Mouse (Mus musculus): ENCODE results near the gene Ltv1. TPM values are rescaled to one million over a fixed set of nuclear protein-coding genes. Genes with fewer than 3 reads are reported as not detected.

Gene Ltv1
- total RNA-seq (2022): 10 to 100 TPM; 25.7 to 29.5 (median 26.1) TPM

- DNase-seq (ENCODE audit: low spot score in 2 of 2): peak; percentile 91 to 94
These were observed at the start of gene Ltv1 for GRCm38 (mm10) chr10:13192731-13193351. TSS of gene Ltv1 (minus strand) at chr10:13193168.

GRCm38 (mm10) chr10:13240431-13240830, 47.5 kb upstream of the Ltv1 start:
- no peak for DNase-seq (ENCODE audit: low spot score in 2 of 2)

GRCm38 (mm10) chr10:13238188-13238587, 45.2 kb upstream of the Ltv1 start:
- DNase-seq (ENCODE audit: low spot score in 2 of 2): no peak

GRCm38 (mm10) chr10:13236866-13237265, 43.9 kb upstream of the Ltv1 start:
- no peak for DNase-seq (ENCODE audit: low spot score in 2 of 2)

- no peak for DNase-seq (ENCODE audit: low spot score in 2 of 2)
These were observed 41.5 kb upstream of the Ltv1 start for GRCm38 (mm10) chr10:13234503-13234902.

GRCm38 (mm10) chr10:13233941-13234340, 41.0 kb upstream of the Ltv1 start:
- no peak for DNase-seq (ENCODE audit: low spot score in 2 of 2)

GRCm38 (mm10) chr10:13233143-13233622, 40.2 kb upstream of the Ltv1 start:
- DNase-seq (ENCODE audit: low spot score in 2 of 2): no peak

GRCm38 (mm10) chr10:13232443-13233142, 39.6 kb upstream of the Ltv1 start:
- no peak for DNase-seq (ENCODE audit: low spot score in 2 of 2)

- DNase-seq (ENCODE audit: low spot score in 2 of 2): no peak
These were observed 37.7 kb upstream of the Ltv1 start for GRCm38 (mm10) chr10:13230716-13231115.

GRCm38 (mm10) chr10:13225377-13226063, 32.6 kb upstream of the Ltv1 start:
- DNase-seq (ENCODE audit: low spot score in 2 of 2): no peak

- DNase-seq (ENCODE audit: low spot score in 2 of 2): no peak
These were observed 29.2 kb upstream of the Ltv1 start for GRCm38 (mm10) chr10:13222135-13222534.

GRCm38 (mm10) chr10:13220061-13220460, 27.1 kb upstream of the Ltv1 start:
- no peak for DNase-seq (ENCODE audit: low spot score in 2 of 2)

- DNase-seq (ENCODE audit: low spot score in 2 of 2): no peak
These were observed 21.0 kb upstream of the Ltv1 start for GRCm38 (mm10) chr10:13213956-13214355.

GRCm38 (mm10) chr10:13212829-13213228, 19.9 kb upstream of the Ltv1 start:
- no peak for DNase-seq (ENCODE audit: low spot score in 2 of 2)

GRCm38 (mm10) chr10:13212326-13212725, 19.4 kb upstream of the Ltv1 start:
- no peak for DNase-seq (ENCODE audit: low spot score in 2 of 2)

GRCm38 (mm10) chr10:13209930-13210637, 17.1 kb upstream of the Ltv1 start:
- no peak for DNase-seq (ENCODE audit: low spot score in 2 of 2)

GRCm38 (mm10) chr10:13209506-13209905, 16.5 kb upstream of the Ltv1 start:
- no peak for DNase-seq (ENCODE audit: low spot score in 2 of 2)

- no peak for DNase-seq (ENCODE audit: low spot score in 2 of 2)
These were observed 16.1 kb upstream of the Ltv1 start for GRCm38 (mm10) chr10:13209061-13209460.

GRCm38 (mm10) chr10:13201741-13202293, 8.8 kb upstream of the Ltv1 start:
- DNase-seq (ENCODE audit: low spot score in 2 of 2): no peak

GRCm38 (mm10) chr10:13200862-13201261, 7.9 kb upstream of the Ltv1 start:
- no peak for DNase-seq (ENCODE audit: low spot score in 2 of 2)

GRCm38 (mm10) chr10:13199234-13199633, 6.3 kb upstream of the Ltv1 start:
- DNase-seq (ENCODE audit: low spot score in 2 of 2): no peak

All from gastrocnemius, adult 8-10 months (tissue).